Mouse (Mus musculus) heart, postnatal 0 days (tissue): Measurements from ENCODE around the gene Gm973. TPM values are rescaled to one million over a fixed set of nuclear protein-coding genes. Genes with fewer than 3 reads are reported as not detected.

Experiments
- ATAC-seq: fragments of 200-750 bp; cut with Nextera tagmentation; 2 replicates; pipeline ENCODE4 v1.8.0; 2017; ENCODE audit warnings: low read depth, moderate number of reproducible peaks, moderate library complexity; ENCODE audit not compliant: insufficient read depth
- DNase-seq: peaks from one replicate; pipeline ENCODE4 v3.0.0-alpha.2; 2016; ENCODE audit warnings: low spot score
- H3K27ac ChIP-seq: fragments of 300-500 bp; sonication (generic); 2 replicates; pipeline ENCODE4 v1.5.1; 2014; ENCODE audit warnings: low read depth, mild to moderate bottlenecking
- H3K27me3 ChIP-seq: fragments of 300-500 bp; sonication (generic); 2 replicates; pipeline ENCODE4 v1.6.1; 2014; ENCODE audit warnings: low read length, mixed read lengths; ENCODE audit not compliant: control insufficient read depth, insufficient read depth
- H3K36me3 ChIP-seq: fragments of 300-500 bp; sonication (generic); replicated peaks from 2 replicates; pipeline ENCODE4 v1.6.1; 2014; ENCODE audit warnings: low read length, mixed read lengths; ENCODE audit not compliant: control insufficient read depth, insufficient read depth
- H3K4me1 ChIP-seq: fragments of 300-500 bp; sonication (generic); 2 replicates; pipeline ENCODE4 v1.6.1; 2014; ENCODE audit warnings: antibody characterized with exemption; ENCODE audit not compliant: control insufficient read depth, insufficient read depth
- H3K4me2 ChIP-seq: fragments of 300-500 bp; sonication (generic); 2 replicates; pipeline ENCODE4 v1.6.1; 2014; ENCODE audit warnings: low read depth, mild to moderate bottlenecking, low read length, moderate library complexity
- H3K4me3 ChIP-seq: fragments of 300-500 bp; sonication (generic); 2 replicates; pipeline ENCODE4 v1.5.1; 2014; ENCODE audit warnings: low read depth, low read length
- H3K9ac ChIP-seq: fragments of 300-500 bp; sonication (generic); replicated peaks from 2 replicates; pipeline ENCODE4 v1.6.1; 2014; ENCODE audit warnings: low read depth, low read length, mixed read lengths
- H3K9me3 ChIP-seq: fragments of 300-500 bp; sonication (generic); replicated peaks from 2 replicates; pipeline ENCODE4 v1.6.1; 2016; ENCODE audit warnings: low read length; ENCODE audit not compliant: control insufficient read depth
- CTCF ChIP-seq: IDR thresholded peaks from 2 replicates; pipeline ENCODE4 v1.5.1; 2016; ENCODE audit warnings: antibody characterized with exemption, control low read depth, low read depth
- EP300 ChIP-seq: IDR thresholded peaks from 2 replicates; pipeline ENCODE4 v1.6.1; 2016; ENCODE audit warnings: antibody characterized with exemption, low read depth
- WGBS: fragments of 180-500 bp; shearing (Covaris S2); extraction: QIAGEN DNeasy Blood & Tissue Kit; methylation state at CpG from one replicate; pipeline ENCODE4 v1.1.7; 2014; 5-methylcytosine and 5-hydroxymethylcytosine counted together
- polyA plus RNA-seq: library from polyadenylated mRNA; unstranded; fragments of >200 nt; fragmentation: Nextera tagmentation; extraction: Ambion mirVana; gene quantifications from 2 replicates; pipeline ENCODE4 v1.2.1, GENCODE M21; 2015
- total RNA-seq: library from RNA; depleted of rRNA; stranded (reverse); fragments of >200 nt; gene quantifications from 2 replicates; pipeline ENCODE4 v1.2.3, GENCODE M21; 2014; ENCODE audit warnings: low replicate concordance

The Gm973 gene
- total and polyA plus RNA-seq, 2 experiments from 2014 or later: 0.14 TPM; not detected in 1

- Histone ChIP-seq H3K27me3 (no peaks in the 10 kb centered on the region), H3K9me3 (no peaks in the 10 kb centered on the region), H3K4me3 (no peak overlapping the region), H3K4me1 (no peaks in the 10 kb centered on the region), H3K9ac (no peak overlapping the region), H3K27ac (no peak overlapping the region; the same call in 1 of the 2 replicates), H3K36me3 (no peaks in the 10 kb centered on the region), H3K4me2 (no peak overlapping the region)
- TF ChIP-seq CTCF: no peak
- TF ChIP-seq EP300: no peak
- DNase-seq (no peak), ATAC-seq (no peak)
- WGBS: 25% methylated on average over 8 of the region's 8 CpGs
Observed at GRCm38 (mm10) chr1:59580131-59580751, 64.2 kb downstream of the Gm973 start.

GRCm38 (mm10) chr1:59580880-59581279 lies 64.8 kb downstream of the Gm973 start:
- no peak for ATAC-seq
- no peaks in the 10 kb centered on the region for H3K9me3 ChIP-seq
- no peak for TF ChIP-seq CTCF
- TF ChIP-seq EP300: no peak
- no peaks in the 10 kb centered on the region for H3K27me3 ChIP-seq
- H3K36me3 ChIP-seq: no peaks in the 10 kb centered on the region
- no peak overlapping the region for H3K9ac ChIP-seq
- DNase-seq: no peak
- no peaks in the 10 kb centered on the region for H3K4me1 ChIP-seq
- no peak overlapping the region for H3K27ac ChIP-seq
- H3K4me2 ChIP-seq: no peak overlapping the region
- WGBS: 78% methylated on average over 3 of the region's 3 CpGs
- no peak overlapping the region for H3K4me3 ChIP-seq

DNA sequence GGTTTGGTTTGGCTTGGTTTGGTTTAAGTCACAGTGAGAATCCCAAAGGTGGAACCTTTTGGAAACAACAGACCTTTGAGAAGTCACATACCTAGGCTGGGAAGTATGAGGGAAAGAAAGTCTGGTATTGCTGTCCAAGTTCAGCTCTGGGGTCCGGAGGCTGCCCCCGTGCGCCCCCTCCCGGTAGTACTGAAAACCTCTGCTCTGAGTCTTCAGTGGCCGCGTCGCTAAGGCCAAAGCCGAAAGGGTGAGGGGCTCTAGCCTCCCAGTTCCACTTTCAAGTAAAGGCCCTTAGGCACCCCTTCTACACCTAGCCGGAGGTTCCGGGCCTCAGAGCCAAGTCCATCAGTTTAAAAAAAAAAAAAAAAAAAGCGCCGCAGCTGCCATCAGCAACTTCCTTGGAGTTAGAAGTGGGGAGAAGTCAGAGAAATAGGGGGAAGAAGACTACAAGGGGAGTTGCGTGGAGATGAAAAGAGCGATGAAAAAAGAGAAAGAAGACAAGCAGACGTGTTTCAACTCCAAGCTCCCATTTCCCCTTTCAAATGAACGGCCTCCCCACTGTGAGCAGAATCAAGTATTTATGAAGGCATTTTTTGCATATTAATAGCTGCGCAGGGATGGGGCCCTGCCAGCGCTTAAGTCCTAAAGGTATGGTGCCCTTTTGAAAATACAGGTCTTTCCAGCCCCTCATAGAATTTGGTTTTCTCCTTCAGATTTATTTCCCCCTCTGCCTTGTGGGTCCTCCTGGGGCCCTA lies 68.8 kb downstream of the Gm973 start:
- TF ChIP-seq CTCF (peak; percentile 72), EP300 (no peak)
- peak overlapping the region; percentile 22; the same call in 1 of the 2 replicates for H3K4me3 ChIP-seq

GRCm38 (mm10) chr1:59589271-59589670 lies 73.2 kb downstream of the Gm973 start:
- no peaks in the 10 kb centered on the region for H3K4me1 ChIP-seq
- no peak overlapping the region for H3K27ac ChIP-seq
- H3K27me3 ChIP-seq: peaks cover 17% of the 10 kb centered on the region
- no peak overlapping the region for H3K4me2 ChIP-seq
- no peak overlapping the region for H3K9ac ChIP-seq
- TF ChIP-seq CTCF (no peak), EP300 (no peak)
- no peaks in the 10 kb centered on the region for H3K9me3 ChIP-seq
- DNase-seq: no peak
- no peak for ATAC-seq
- no peak overlapping the region for H3K4me3 ChIP-seq
- no peaks in the 10 kb centered on the region for H3K36me3 ChIP-seq
- 83% methylated on average over 1 of the region's 1 CpGs for WGBS

More for the DNA sequence above, 68.8 kb downstream of the Gm973 start:
- H3K36me3 ChIP-seq: no peaks in the 10 kb centered on the region
- H3K27ac ChIP-seq: no peak overlapping the region
- H3K4me2 ChIP-seq: peak overlapping the region; percentile 53
- WGBS: 15% methylated on average over 18 of the region's 18 CpGs
- ATAC-seq (no peak; the same call in 1 of the 2 replicates), DNase-seq (peak; percentile 62)
- H3K27me3 ChIP-seq: no peaks in the 10 kb centered on the region
- H3K9ac ChIP-seq: no peak overlapping the region
- no peaks in the 10 kb centered on the region for H3K9me3 ChIP-seq
- H3K4me1 ChIP-seq: no peaks in the 10 kb centered on the region

DNA sequence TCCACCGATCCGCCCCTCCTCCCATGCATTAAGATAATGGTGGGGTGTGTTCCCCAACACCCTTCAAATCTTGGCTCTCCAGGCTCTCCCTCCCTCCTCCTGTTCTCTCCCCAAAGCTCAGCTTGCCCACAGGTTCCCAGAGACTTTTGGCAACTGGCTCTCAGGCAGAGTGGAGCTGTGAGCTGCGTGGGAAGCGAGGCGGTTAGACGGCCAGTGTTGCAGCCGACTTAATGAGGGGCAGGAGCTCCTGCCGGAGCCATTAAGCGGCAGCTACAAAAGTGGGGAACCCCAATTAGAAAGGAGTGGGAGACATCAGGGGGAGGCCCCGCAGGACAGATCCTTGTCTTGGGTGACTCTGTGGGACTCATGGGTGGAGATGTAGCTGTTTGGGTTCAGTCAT lies 76.3 kb downstream of the Gm973 start:
- Histone ChIP-seq H3K4me3 (no peak overlapping the region; the same call in 1 of the 2 replicates), H3K4me2 (no peak overlapping the region), H3K27ac (no peak overlapping the region), H3K9me3 (no peaks in the 10 kb centered on the region), H3K27me3 (peaks cover 21% of the 10 kb centered on the region), H3K4me1 (no peaks in the 10 kb centered on the region), H3K36me3 (no peaks in the 10 kb centered on the region), H3K9ac (no peak overlapping the region)
- DNase-seq (no peak), ATAC-seq (no peak)
- 14% methylated on average over 10 of the region's 10 CpGs for WGBS
- TF ChIP-seq CTCF (no peak), EP300 (no peak)
